Mouse (Mus musculus) G1E (cell line): ENCODE results near the gene 4930449I24Rik. TPM values are rescaled to one million over a fixed set of nuclear protein-coding genes. Genes with fewer than 3 reads are reported as not detected.
"Not testable (repeated sequence)": the region's sequence is repeated elsewhere in the genome, so short reads cannot be mapped to it uniquely, and the experiment has no call there.

Experiments
- ATAC-seq: 2 replicates; pipeline ENCODE4 v1.8.0; 2016; ENCODE audit warnings: mild to moderate bottlenecking; ENCODE audit not compliant: insufficient number of reproducible peaks, poor library complexity, low FRiP score, severe bottlenecking; ENCODE audit errors: extremely low read depth
- DNase-seq: peaks from one replicate; pipeline ENCODE4 v3.0.0; 2012; ENCODE audit warnings: low spot score
- H3K27me3 ChIP-seq: 2 replicates; pipeline ENCODE4 v1.6.1; 2012; ENCODE audit warnings: mild to moderate bottlenecking, low read length, inconsistent platforms; ENCODE audit not compliant: insufficient read depth
- H3K36me3 ChIP-seq: replicated peaks from 2 replicates; pipeline ENCODE3; 2012; ENCODE audit warnings: mild to moderate bottlenecking, inconsistent platforms
- H3K4me1 ChIP-seq: 2 replicates; pipeline ENCODE4 v1.6.1; 2012; ENCODE audit warnings: low read depth, low read length, inconsistent platforms, mixed read lengths; ENCODE audit not compliant: insufficient read depth
- H3K4me3 ChIP-seq: 2 replicates; pipeline ENCODE4 v1.5.1; 2012; ENCODE audit warnings: low read depth, mild to moderate bottlenecking, inconsistent platforms, low read length, moderate library complexity, mixed read lengths
- H3K9me3 ChIP-seq: replicated peaks from 2 replicates; pipeline ENCODE4 v1.6.1; 2012; ENCODE audit warnings: inconsistent platforms
- CTCF ChIP-seq: IDR thresholded peaks from 2 replicates; pipeline ENCODE4 v1.5.1; 2012; ENCODE audit warnings: low read depth, low read length, inconsistent platforms, mixed read lengths
- GATA1 ChIP-seq: IDR thresholded peaks from 2 replicates; pipeline ENCODE4 v1.6.1; 2012; ENCODE audit warnings: borderline replicate concordance, low read length, inconsistent platforms, mixed read lengths
- GATA2 ChIP-seq: IDR thresholded peaks from 2 replicates; pipeline ENCODE4 v1.6.1; 2012; ENCODE audit warnings: low read depth, low read length, inconsistent platforms, borderline replicate concordance
- POLR2AphosphoS5 ChIP-seq: IDR thresholded peaks from 2 replicates; pipeline ENCODE4 v1.6.1; 2012; ENCODE audit warnings: low read depth, low read length, inconsistent platforms; ENCODE audit not compliant: insufficient replicate concordance
- TAL1 ChIP-seq: conservative IDR thresholded peaks from 2 replicates; pipeline ENCODE4 v1.6.1; 2012; ENCODE audit warnings: low read depth, low read length, inconsistent platforms, mixed read lengths
- polyA plus RNA-seq: library from polyadenylated mRNA; stranded (reverse); fragments of >175 nt; gene quantifications from 2 replicates; pipeline ENCODE4 v1.2.3, GENCODE M21; 2012
- total RNA-seq, 2 experiments: library from RNA; stranded (forward) in 1 of 2; stranded (reverse) in 1 of 2; fragments of 200-1000 nt in 1 of 2; fragments of >200 nt in 1 of 2; fragmentation: Nextera tagmentation in 1 of 2; gene quantifications; 2 replicates each; pipeline ENCODE4 v1.2.3; 2014 to 2017

The 4930449I24Rik gene
- not detected in 2 replicates for total RNA-seq (2014; fragmentation: Nextera tagmentation)
- 0.12 TPM in 1 of 2 replicates, not detected in the other for total RNA-seq (2017)
- not detected in 2 replicates for polyA plus RNA-seq

DNA sequence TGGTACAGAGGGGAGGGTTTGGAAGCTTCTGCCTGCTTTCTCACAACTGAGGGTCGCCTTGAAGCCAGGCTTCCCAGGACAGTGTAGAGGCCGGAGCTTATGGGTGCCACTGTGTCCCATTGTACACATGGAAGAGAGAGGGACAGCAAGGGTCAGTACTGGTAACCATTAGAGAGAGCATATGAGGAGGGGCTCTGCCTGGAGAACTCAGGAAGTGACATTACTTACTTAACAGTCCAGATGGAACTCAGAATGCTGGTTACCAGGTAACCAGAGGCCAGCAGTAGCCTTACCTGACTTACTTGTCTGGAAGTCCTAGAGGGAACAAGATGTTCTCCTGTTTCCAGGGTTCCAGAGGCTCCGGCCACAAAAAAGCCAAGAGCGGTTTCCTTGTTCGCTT, at the start of gene 4930449I24Rik:
Gene 4930449I24Rik, plus strand, starts transcription at position 301 of the 400 bp plus-strand sequence.
- DNase-seq, ATAC-seq, H3K36me3 ChIP-seq, H3K27me3 ChIP-seq, H3K4me3 ChIP-seq, H3K4me1 ChIP-seq, H3K9me3 ChIP-seq: not testable (repeated sequence)

- Histone ChIP-seq H3K9me3 (peaks cover 27% of the 10 kb centered on the region), H3K4me3 (no peak overlapping the region), H3K27me3 (no peaks in the 10 kb centered on the region), H3K4me1 (no peaks in the 10 kb centered on the region), H3K36me3 (no peaks in the 10 kb centered on the region)
- ATAC-seq (no peak), DNase-seq (no peak)
- TF ChIP-seq TAL1 (no peak), CTCF (no peak), GATA2 (no peak), POLR2AphosphoS5 (no peak), GATA1 (no peak)
Observed at GRCm38 (mm10) chr5:146453556-146453955, 48.6 kb upstream of the 4930449I24Rik start.

DNA sequence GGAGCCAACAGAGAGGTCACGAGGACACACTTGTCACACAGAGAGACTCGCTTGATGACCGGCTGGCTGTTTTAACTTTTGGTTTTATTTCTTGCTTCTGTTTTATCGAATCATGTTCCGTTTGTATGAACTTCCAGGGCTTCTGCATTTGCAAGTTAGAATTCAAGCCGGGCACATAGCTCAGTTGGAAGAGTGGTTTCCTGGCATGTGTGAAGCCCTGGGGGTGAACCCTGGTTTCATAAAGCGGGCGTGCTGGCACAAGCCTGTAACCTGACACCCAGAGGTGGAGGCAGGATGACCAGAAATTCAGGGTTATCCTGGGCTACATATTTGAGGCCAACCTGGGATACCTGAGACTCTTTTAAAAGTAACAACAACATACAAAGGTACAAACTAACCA, 40.6 kb upstream of the 4930449I24Rik start:
- Histone ChIP-seq H3K9me3 (peaks cover 7% of the 10 kb centered on the region), H3K4me1 (no peaks in the 10 kb centered on the region), H3K4me3 (no peak overlapping the region), H3K27me3 (no peaks in the 10 kb centered on the region), H3K36me3 (no peaks in the 10 kb centered on the region)
- ATAC-seq (no peak), DNase-seq (no peak)
- no peak for TF ChIP-seq TAL1
- TF ChIP-seq GATA1 = no peak
- no peak for TF ChIP-seq CTCF
- no peak for TF ChIP-seq GATA2
- no peak for TF ChIP-seq POLR2AphosphoS5

DNA sequence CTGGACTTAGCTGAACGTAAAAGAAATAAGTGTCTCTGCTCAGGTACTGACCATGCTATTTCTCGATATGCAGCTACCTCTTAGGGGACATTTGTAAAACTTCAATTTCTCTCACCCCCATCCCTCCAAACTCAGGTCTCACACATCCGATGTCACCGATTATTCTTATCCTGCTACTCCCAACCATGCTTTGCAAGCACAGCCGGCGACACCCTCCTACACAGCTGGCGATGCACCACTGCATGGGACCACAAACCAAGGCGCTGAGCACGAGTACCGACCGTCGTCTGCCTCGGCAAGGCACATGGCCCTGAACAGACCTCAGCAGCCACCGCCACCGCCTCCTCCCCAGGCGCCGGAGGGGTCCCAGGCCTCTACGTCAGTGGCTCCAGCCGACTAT, 35.5 kb upstream of the 4930449I24Rik start:
- Histone ChIP-seq H3K4me3 (no peak overlapping the region), H3K27me3 (no peaks in the 10 kb centered on the region), H3K9me3 (peaks cover 34% of the 10 kb centered on the region), H3K36me3 (no peaks in the 10 kb centered on the region), H3K4me1 (no peaks in the 10 kb centered on the region)
- ATAC-seq (no peak), DNase-seq (no peak)
- no peak for TF ChIP-seq GATA1
- no peak for TF ChIP-seq GATA2
- TF ChIP-seq CTCF = no peak
- no peak for TF ChIP-seq POLR2AphosphoS5
- TF ChIP-seq TAL1 = no peak

DNA sequence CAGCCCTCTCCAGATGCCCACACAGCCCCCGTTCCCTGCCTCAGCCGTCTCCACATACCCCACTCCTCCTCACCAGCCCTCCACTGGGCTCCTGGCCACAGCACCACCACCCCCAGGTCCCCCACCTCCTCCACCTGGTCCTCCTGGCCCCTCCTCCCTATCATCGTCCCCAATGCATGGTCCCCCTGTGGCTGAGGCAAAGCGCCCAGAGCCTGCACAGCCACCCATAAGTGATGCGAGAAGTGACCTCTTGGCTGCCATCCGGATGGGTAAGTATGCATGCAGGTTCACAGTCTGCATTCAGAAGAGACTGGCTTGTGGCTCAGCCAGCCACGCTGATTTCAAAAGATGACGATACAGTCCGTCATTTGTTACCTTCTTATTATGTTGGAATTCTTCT, 33.9 kb upstream of the 4930449I24Rik start:
- DNase-seq (no peak), ATAC-seq (no peak)
- H3K27me3 ChIP-seq = no peaks in the 10 kb centered on the region
- H3K4me1 ChIP-seq = no peaks in the 10 kb centered on the region
- peaks cover 37% of the 10 kb centered on the region for H3K9me3 ChIP-seq
- TF ChIP-seq CTCF (no peak), GATA2 (no peak), POLR2AphosphoS5 (no peak), TAL1 (no peak), GATA1 (no peak)
- no peak overlapping the region; the same call in 1 of the 2 replicates for H3K4me3 ChIP-seq
- no peaks in the 10 kb centered on the region for H3K36me3 ChIP-seq

- no peak for ATAC-seq
Observed at GRCm38 (mm10) chr5:146470821-146471220, 31.4 kb upstream of the 4930449I24Rik start.

More at GRCm38 (mm10) chr5:146470821-146471220, 31.4 kb upstream of the 4930449I24Rik start:
- Histone ChIP-seq H3K27me3 (no peaks in the 10 kb centered on the region), H3K4me3 (no peak overlapping the region), H3K4me1 (no peaks in the 10 kb centered on the region), H3K9me3 (peaks cover 30% of the 10 kb centered on the region), H3K36me3 (no peaks in the 10 kb centered on the region)
- TF ChIP-seq TAL1 = no peak
- no peak for TF ChIP-seq GATA1
- no peak for TF ChIP-seq CTCF
- TF ChIP-seq GATA2 = no peak
- no peak for TF ChIP-seq POLR2AphosphoS5
- no peak for DNase-seq
